ENCODE assay signal across 8 mouse cellular contexts in the genomic region with DNA sequence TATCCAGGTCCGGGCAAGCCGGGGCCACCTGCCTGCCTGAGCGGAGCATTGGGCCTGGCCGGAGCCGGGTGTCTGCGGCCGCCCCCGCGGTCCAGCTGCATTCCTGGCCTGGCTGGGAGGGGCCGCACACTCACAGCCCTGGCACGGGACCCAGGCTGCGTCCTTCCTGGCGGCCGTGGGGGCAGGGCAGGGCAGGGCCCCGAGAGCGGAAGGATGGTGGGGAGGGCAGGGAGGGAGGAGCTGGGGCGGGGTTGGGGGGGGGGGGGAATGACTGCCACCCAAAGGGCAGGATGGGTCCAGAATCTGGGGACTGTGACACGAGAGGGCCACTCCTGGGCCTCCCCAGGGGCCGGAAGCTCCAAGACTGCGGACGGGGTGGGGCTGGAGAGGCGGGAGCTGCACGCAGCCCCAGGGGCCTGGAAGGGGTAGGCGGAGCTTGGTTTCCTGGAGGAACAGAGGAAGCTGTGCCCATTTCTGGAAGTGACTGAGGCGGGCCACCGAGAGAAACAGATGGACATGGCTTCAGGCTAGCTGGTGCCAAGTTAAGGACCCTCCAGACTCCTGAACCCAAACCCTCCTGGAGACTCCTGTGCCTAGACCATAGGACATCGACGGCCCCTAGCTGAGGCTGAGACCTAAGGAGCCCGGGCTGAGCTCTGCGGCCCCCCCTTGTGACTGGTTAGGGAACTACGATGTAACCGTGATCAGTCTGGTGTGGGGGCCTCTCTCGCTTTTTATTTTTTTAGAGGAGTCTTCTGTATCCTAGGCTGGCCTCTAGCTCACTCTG. TPM values are rescaled to one million over a fixed set of nuclear protein-coding genes. Genes with fewer than 3 reads are reported as not detected.
DNase-seq lines count a peak whose midpoint lies in the region; ATAC-seq and TF ChIP-seq lines count a peak whose summit lies in the region.

No protein-coding gene starts in this region.

- peak; percentile 67 for TF ChIP-seq CTCF in bone marrow macrophage, adult 2 months (IDR thresholded peaks at IDR 0.05; ENCODE audit: low read depth, low read length)
- TF ChIP-seq CTCF in embryonic fibroblast, embryonic 13.5 days (IDR thresholded peaks at IDR 0.05; ENCODE audit: borderline replicate concordance, insufficient read depth, low read length), result 0 out of 2 replicates have a peak, but pooled peaks have one; percentile 20
- TF ChIP-seq CTCF in midbrain, postnatal 0 days (IDR thresholded peaks at IDR 0.05), result peak; percentile 53

- H3K4me2 ChIP-seq in kidney, embryonic 14.5 days (replicated peaks; ENCODE audit: low read depth, low read length), result peak overlapping the region; percentile 60
- H3K4me2 ChIP-seq in limb, embryonic 15.5 days, result peak overlapping the region; percentile 58
- H3K4me2 ChIP-seq in midbrain, postnatal 0 days (ENCODE audit: low read depth, low read length, poor library complexity, severe bottlenecking), result peak overlapping the region; percentile 40

- peak overlapping the region; percentile 55 for H3K9ac ChIP-seq in kidney, embryonic 14.5 days (ENCODE audit: low read depth, low read length)
- H3K9ac ChIP-seq in limb, embryonic 15.5 days, result 0 out of 2 replicates have a peak overlapping the region, but pooled peaks have one; percentile 14
- H3K9ac ChIP-seq in midbrain, postnatal 0 days (replicated peaks; ENCODE audit: low read length, poor library complexity, severe bottlenecking), result no peak overlapping the region; the same call in 1 of the 2 replicates

- peak; percentile 82 for ATAC-seq in kidney, embryonic 14.5 days (ENCODE audit: low FRiP score, low TSS enrichment)
- ATAC-seq in limb, embryonic 15.5 days (ENCODE audit: insufficient number of reproducible peaks, low FRiP score, low TSS enrichment, low read depth), result peak; percentile 70
- no peak for ATAC-seq in midbrain, postnatal 0 days (ENCODE audit: low FRiP score)

- no peaks in the 10 kb centered on the region for H3K9me3 ChIP-seq in kidney, embryonic 14.5 days (ENCODE audit: control insufficient read depth, low read length)
- H3K9me3 ChIP-seq in limb, embryonic 15.5 days, result no peaks in the 10 kb centered on the region
- H3K9me3 ChIP-seq in midbrain, postnatal 0 days (ENCODE audit: low read length), result no peaks in the 10 kb centered on the region

- peak; percentile 89 for DNase-seq in A20 (ENCODE audit: low read depth, low spot score)
- peak; percentile 95 to 97 for DNase-seq in heart, adult 9 months (ENCODE audit: low spot score in 2 of 2)
- DNase-seq in midbrain, postnatal 0 days (ENCODE audit: low spot score), result peak; percentile 60
- peak; percentile 84 to 87 for DNase-seq in spleen, postnatal 36 days (ENCODE audit: low spot score in 2 of 2)

- no peaks in the 10 kb centered on the region for H3K27me3 ChIP-seq in kidney, embryonic 14.5 days (ENCODE audit: control insufficient read depth, insufficient read depth, low read length)
- no peaks in the 10 kb centered on the region for H3K27me3 ChIP-seq in limb, embryonic 15.5 days
- H3K27me3 ChIP-seq in midbrain, postnatal 0 days (ENCODE audit: insufficient read depth, low read length), result no peaks in the 10 kb centered on the region

- no peak for TF ChIP-seq POLR2A in bone marrow macrophage, adult 2 months (IDR thresholded peaks at IDR 0.05; ENCODE audit: borderline replicate concordance, low read depth, low read length)
- peak; percentile 44 for TF ChIP-seq POLR2A in embryonic fibroblast, embryonic 13.5 days (IDR thresholded peaks at IDR 0.05; ENCODE audit: low read depth, low read length)

- WGBS in kidney, embryonic 14.5 days, result under 1% methylated on average over 32 of the region's 33 CpGs
- under 1% methylated on average over 33 of the region's 33 CpGs for WGBS in limb, embryonic 15.5 days
- 4% methylated on average over 31 of the region's 33 CpGs for WGBS in midbrain, postnatal 0 days

- peaks cover 8% of the 10 kb centered on the region for H3K36me3 ChIP-seq in kidney, embryonic 14.5 days (ENCODE audit: control insufficient read depth, insufficient read depth, low read length)
- H3K36me3 ChIP-seq in limb, embryonic 15.5 days, result peaks cover 6% of the 10 kb centered on the region
- H3K36me3 ChIP-seq in midbrain, postnatal 0 days (ENCODE audit: insufficient read depth, low read length), result no peaks in the 10 kb centered on the region

- peaks cover 41% of the 10 kb centered on the region for H3K4me1 ChIP-seq in bone marrow macrophage, adult 2 months (ENCODE audit: control insufficient read depth, insufficient read depth, low read length)
- H3K4me1 ChIP-seq in embryonic fibroblast, embryonic 13.5 days (ENCODE audit: control insufficient read depth, insufficient read depth, low read length), result peaks cover 16% of the 10 kb centered on the region
- peaks cover 19% of the 10 kb centered on the region; the same call in 1 of the 2 replicates for H3K4me1 ChIP-seq in kidney, embryonic 14.5 days (ENCODE audit: control insufficient read depth, insufficient read depth, low read length)
- H3K4me1 ChIP-seq in limb, embryonic 15.5 days, result peaks cover 40% of the 10 kb centered on the region
- H3K4me1 ChIP-seq in midbrain, postnatal 0 days (ENCODE audit: insufficient read depth, low read length), result no peaks in the 10 kb centered on the region

- peak overlapping the region; percentile 88 for H3K27ac ChIP-seq in bone marrow macrophage, adult 2 months (ENCODE audit: insufficient read depth, low read depth, low read length)
- peak overlapping the region; percentile 96 for H3K27ac ChIP-seq in embryonic fibroblast, embryonic 13.5 days (ENCODE audit: insufficient read depth, low read length)
- peak overlapping the region; percentile 94 for H3K27ac ChIP-seq in kidney, embryonic 14.5 days (ENCODE audit: low read depth, low read length)
- H3K27ac ChIP-seq in limb, embryonic 15.5 days, result peak overlapping the region; percentile 94
- H3K27ac ChIP-seq in midbrain, postnatal 0 days (ENCODE audit: low read depth, low read length), result peak overlapping the region; percentile 6; the same call in 1 of the 2 replicates

- H3K4me3 ChIP-seq in bone marrow macrophage, adult 2 months (ENCODE audit: insufficient read depth, low read length), result peak overlapping the region; percentile 64
- no peak overlapping the region; the same call in 1 of the 2 replicates for H3K4me3 ChIP-seq in embryonic fibroblast, embryonic 13.5 days (ENCODE audit: insufficient read depth, low read length)
- H3K4me3 ChIP-seq in kidney, embryonic 14.5 days (ENCODE audit: low read length), result peak overlapping the region; percentile 35
- peak overlapping the region; percentile 39 for H3K4me3 ChIP-seq in limb, embryonic 15.5 days
- peak overlapping the region; percentile 19; the same call in 1 of the 2 replicates for H3K4me3 ChIP-seq in midbrain, postnatal 0 days (ENCODE audit: low read depth, low read length)

RNA-seq across cellular contexts. Expression of a gene that starts 4.0 kb away (rescaled TPM):
- polyA plus RNA-seq in bone marrow macrophage, adult 2 months (2012; ENCODE audit: insufficient read depth, insufficient read length, missing spikeins), result 22.1 and 24.7 TPM in 2 replicates
- 23.7 and 28.5 TPM in 2 replicates for polyA plus RNA-seq in embryonic fibroblast, embryonic 13.5 days (2011; ENCODE audit: insufficient read length, low read depth, missing spikeins)
- 35.6 and 43.1 TPM in 2 replicates for polyA plus RNA-seq in kidney, embryonic 14.5 days (2014; fragmentation: Nextera tagmentation; extraction: Ambion mirVana)
- polyA plus RNA-seq in limb, embryonic 15.5 days (2015; fragmentation: Nextera tagmentation; extraction: Ambion mirVana), result 44.6 and 47.0 TPM in 2 replicates
- 9.3 and 10.5 TPM in 2 replicates for total RNA-seq in midbrain, postnatal 0 days (2014; rRNA removed)
- 6.9 and 7.3 TPM in 2 replicates for polyA plus RNA-seq in midbrain, postnatal 0 days (2015; fragmentation: Nextera tagmentation; extraction: Ambion mirVana)

RNA-seq across cellular contexts. Expression of a gene that starts 8.4 kb away (rescaled TPM):
- 0.57 and 0.68 TPM in 2 replicates for polyA plus RNA-seq in bone marrow macrophage, adult 2 months (2012; ENCODE audit: insufficient read depth, insufficient read length, missing spikeins)
- polyA plus RNA-seq in embryonic fibroblast, embryonic 13.5 days (2011; ENCODE audit: insufficient read length, low read depth, missing spikeins), result 5.4 and 5.6 TPM in 2 replicates
- 1.2 and 1.6 TPM in 2 replicates for polyA plus RNA-seq in kidney, embryonic 14.5 days (2014; fragmentation: Nextera tagmentation; extraction: Ambion mirVana)
- 5.2 and 6.5 TPM in 2 replicates for polyA plus RNA-seq in limb, embryonic 15.5 days (2015; fragmentation: Nextera tagmentation; extraction: Ambion mirVana)
- 3.2 and 3.4 TPM in 2 replicates for total RNA-seq in midbrain, postnatal 0 days (2014; rRNA removed)
- polyA plus RNA-seq in midbrain, postnatal 0 days (2015; fragmentation: Nextera tagmentation; extraction: Ambion mirVana), result 1.5 and 1.9 TPM in 2 replicates

RNA-seq across cellular contexts. Expression of a gene that starts 17.2 kb away (rescaled TPM):
- polyA plus RNA-seq in bone marrow macrophage, adult 2 months (2012; ENCODE audit: insufficient read depth, insufficient read length, missing spikeins), result 19.5 and 20.9 TPM in 2 replicates
- polyA plus RNA-seq in embryonic fibroblast, embryonic 13.5 days (2011; ENCODE audit: insufficient read length, low read depth, missing spikeins), result 12.9 and 14.1 TPM in 2 replicates
- 25.1 TPM in 2 replicates for polyA plus RNA-seq in kidney, embryonic 14.5 days (2014; fragmentation: Nextera tagmentation; extraction: Ambion mirVana)
- 38.2 and 38.3 TPM in 2 replicates for polyA plus RNA-seq in limb, embryonic 15.5 days (2015; fragmentation: Nextera tagmentation; extraction: Ambion mirVana)
- 5.0 and 5.7 TPM in 2 replicates for total RNA-seq in midbrain, postnatal 0 days (2014; rRNA removed)
- 4.0 and 4.3 TPM in 2 replicates for polyA plus RNA-seq in midbrain, postnatal 0 days (2015; fragmentation: Nextera tagmentation; extraction: Ambion mirVana)

RNA-seq across cellular contexts. Expression of a gene that starts 32.3 kb away (rescaled TPM):
- polyA plus RNA-seq in bone marrow macrophage, adult 2 months (2012; ENCODE audit: insufficient read depth, insufficient read length, missing spikeins), result 0.43 TPM in 1 of 2 replicates, not detected in the other
- 1.1 and 1.5 TPM in 2 replicates for polyA plus RNA-seq in embryonic fibroblast, embryonic 13.5 days (2011; ENCODE audit: insufficient read length, low read depth, missing spikeins)
- polyA plus RNA-seq in kidney, embryonic 14.5 days (2014; fragmentation: Nextera tagmentation; extraction: Ambion mirVana), result 0.80 and 1.1 TPM in 2 replicates
- 0.65 and 0.68 TPM in 2 replicates for polyA plus RNA-seq in limb, embryonic 15.5 days (2015; fragmentation: Nextera tagmentation; extraction: Ambion mirVana)
- total RNA-seq in midbrain, postnatal 0 days (2014; rRNA removed), result 0.66 and 1.8 TPM in 2 replicates
- 0.88 and 1.0 TPM in 2 replicates for polyA plus RNA-seq in midbrain, postnatal 0 days (2015; fragmentation: Nextera tagmentation; extraction: Ambion mirVana)

RNA-seq across cellular contexts. Expression of a gene that starts 43.0 kb away (rescaled TPM):
- polyA plus RNA-seq in bone marrow macrophage, adult 2 months (2012; ENCODE audit: insufficient read depth, insufficient read length, missing spikeins), result 473 and 496 TPM in 2 replicates
- polyA plus RNA-seq in embryonic fibroblast, embryonic 13.5 days (2011; ENCODE audit: insufficient read length, low read depth, missing spikeins), result 16.6 and 32.1 TPM in 2 replicates
- 40.6 and 41.2 TPM in 2 replicates for polyA plus RNA-seq in kidney, embryonic 14.5 days (2014; fragmentation: Nextera tagmentation; extraction: Ambion mirVana)
- 57.5 and 59.8 TPM in 2 replicates for polyA plus RNA-seq in limb, embryonic 15.5 days (2015; fragmentation: Nextera tagmentation; extraction: Ambion mirVana)
- total RNA-seq in midbrain, postnatal 0 days (2014; rRNA removed), result 13.7 and 19.5 TPM in 2 replicates
- polyA plus RNA-seq in midbrain, postnatal 0 days (2015; fragmentation: Nextera tagmentation; extraction: Ambion mirVana), result 15.9 and 18.3 TPM in 2 replicates

Comparison
In these comparisons a context has a peak if more than half of its experiments do, and no peak if none do; other contexts are left out.
1. H3K27ac ChIP-seq: peak in every context shown above with its lines; median percentile 96 in embryonic fibroblast, embryonic 13.5 days; 94 in kidney, embryonic 14.5 days; 94 in limb, embryonic 15.5 days; 88 in bone marrow macrophage, adult 2 months; 6 in midbrain, postnatal 0 days.